Mouse (Mus musculus) limb, embryonic 12.5 days (tissue): ENCODE measurements at regions not wholly inside any gene's neighbourhood (a gene's known extent, or its start where the extent isn't known, plus 50 kb on each side); places are given as distances from the start of the nearest gene placed in this dataset.

Experiments
- ATAC-seq: fragments of 200-750 bp; cut with Nextera tagmentation; 2 replicates; pipeline ENCODE4 v1.8.0; 2017; ENCODE audit warnings: low read depth, moderate TSS enrichment; ENCODE audit not compliant: insufficient number of reproducible peaks, insufficient read depth, low FRiP score, low TSS enrichment
- H3K27ac ChIP-seq: fragments of 300-500 bp; sonication (generic); 2 replicates; pipeline ENCODE4 v1.5.1; 2016; ENCODE audit warnings: mild to moderate bottlenecking, moderate library complexity
- H3K27me3 ChIP-seq: fragments of 300-500 bp; sonication (generic); 2 replicates; pipeline ENCODE4 v1.6.1; 2016; ENCODE audit warnings: mild to moderate bottlenecking, moderate library complexity
- H3K36me3 ChIP-seq: fragments of 300-500 bp; sonication (generic); 2 replicates; pipeline ENCODE4 v1.6.1; 2016; ENCODE audit warnings: mild to moderate bottlenecking, moderate library complexity
- H3K4me1 ChIP-seq: fragments of 300-500 bp; sonication (generic); replicated peaks from 2 replicates; pipeline ENCODE4 v1.6.1; 2016
- H3K4me2 ChIP-seq: fragments of 300-500 bp; sonication (generic); 2 replicates; pipeline ENCODE4 v1.6.1; 2016; ENCODE audit warnings: mild to moderate bottlenecking, moderate library complexity
- H3K4me3 ChIP-seq: fragments of 300-500 bp; sonication (generic); replicated peaks from 2 replicates; pipeline ENCODE4 v1.5.1; 2016; ENCODE audit warnings: mild to moderate bottlenecking
- H3K9ac ChIP-seq: fragments of 300-500 bp; sonication (generic); replicated peaks from 2 replicates; pipeline ENCODE4 v1.6.1; 2016; ENCODE audit warnings: mild to moderate bottlenecking, moderate library complexity
- H3K9me3 ChIP-seq: fragments of 300-500 bp; sonication (generic); 2 replicates; pipeline ENCODE4 v1.6.1; 2016; ENCODE audit warnings: mild to moderate bottlenecking, moderate library complexity
- WGBS: fragments of 180-500 bp; shearing (Covaris S2); methylation state at CpG from one replicate; pipeline ENCODE4 v1.1.7; 2016; 5-methylcytosine and 5-hydroxymethylcytosine counted together

GRCm38 (mm10) chr15:62158875-62159675, 1236.3 kb upstream of the A1bg start:
- ATAC-seq: no peak
- Histone ChIP-seq H3K27me3 (no peaks in the 10 kb centered on the region; the same call in 1 of the 2 replicates), H3K4me1 (no peaks in the 10 kb centered on the region), H3K4me3 (no peak overlapping the region), H3K36me3 (no peaks in the 10 kb centered on the region), H3K27ac (no peak overlapping the region), H3K9me3 (no peaks in the 10 kb centered on the region), H3K9ac (no peak overlapping the region), H3K4me2 (no peak overlapping the region)
- WGBS: 67% methylated on average over 8 of the region's 8 CpGs

DNA sequence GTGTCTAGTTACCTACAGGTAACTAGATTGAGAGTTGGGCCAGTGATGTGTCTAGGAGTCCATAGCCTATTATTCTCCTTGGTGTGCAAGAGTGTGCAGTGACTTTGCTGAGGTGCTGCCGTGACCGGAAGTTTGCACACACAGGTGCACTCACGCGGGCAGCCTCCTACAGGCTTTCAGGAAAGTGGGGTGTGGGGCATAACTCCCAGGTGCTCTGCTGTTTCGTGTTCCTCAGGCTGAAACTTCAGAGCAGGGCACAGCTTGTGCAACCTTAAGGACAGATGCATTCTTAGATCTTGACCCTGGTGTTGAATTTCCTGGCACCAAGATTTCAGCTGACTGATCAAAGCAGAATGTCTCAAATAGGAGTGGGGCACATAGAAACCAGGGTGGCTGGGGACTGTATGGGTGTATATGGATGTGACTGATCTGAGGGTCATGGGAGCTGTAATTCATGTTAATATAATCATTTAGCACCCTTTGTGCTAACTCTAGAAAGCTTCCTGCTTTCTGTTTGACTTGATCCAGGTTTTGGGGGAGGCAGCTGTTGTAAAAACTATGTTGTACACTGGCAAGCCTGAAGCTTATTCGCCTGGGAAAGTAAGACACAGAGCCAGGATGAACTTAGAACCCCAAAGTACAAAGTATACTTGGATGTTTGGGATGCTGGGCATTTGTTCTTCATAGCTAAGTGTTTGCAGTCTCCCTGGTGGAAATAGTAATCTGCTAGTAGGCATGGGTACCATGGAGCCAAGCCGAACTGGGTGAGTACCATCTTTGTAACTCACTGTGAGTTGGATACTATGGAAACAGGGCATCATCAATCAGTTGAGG, 1234.6 kb upstream of the A1bg start:
- Histone ChIP-seq H3K36me3 (no peaks in the 10 kb centered on the region), H3K4me1 (no peaks in the 10 kb centered on the region), H3K27ac (no peak overlapping the region), H3K4me2 (no peak overlapping the region), H3K4me3 (no peak overlapping the region), H3K9me3 (no peaks in the 10 kb centered on the region), H3K9ac (no peak overlapping the region), H3K27me3 (no peaks in the 10 kb centered on the region; the same call in 1 of the 2 replicates)
- 86% methylated on average over 7 of the region's 7 CpGs for WGBS
- ATAC-seq: no peak

- Histone ChIP-seq H3K4me2 (no peak overlapping the region), H3K4me3 (no peak overlapping the region), H3K9ac (no peak overlapping the region), H3K27me3 (no peaks in the 10 kb centered on the region), H3K4me1 (no peaks in the 10 kb centered on the region), H3K27ac (no peak overlapping the region), H3K36me3 (no peaks in the 10 kb centered on the region), H3K9me3 (no peaks in the 10 kb centered on the region)
- ATAC-seq: no peak
- WGBS: 57% methylated on average over 9 of the region's 9 CpGs
Observed at GRCm38 (mm10) chr15:62153222-62153621, 1230.4 kb upstream of the A1bg start.

DNA sequence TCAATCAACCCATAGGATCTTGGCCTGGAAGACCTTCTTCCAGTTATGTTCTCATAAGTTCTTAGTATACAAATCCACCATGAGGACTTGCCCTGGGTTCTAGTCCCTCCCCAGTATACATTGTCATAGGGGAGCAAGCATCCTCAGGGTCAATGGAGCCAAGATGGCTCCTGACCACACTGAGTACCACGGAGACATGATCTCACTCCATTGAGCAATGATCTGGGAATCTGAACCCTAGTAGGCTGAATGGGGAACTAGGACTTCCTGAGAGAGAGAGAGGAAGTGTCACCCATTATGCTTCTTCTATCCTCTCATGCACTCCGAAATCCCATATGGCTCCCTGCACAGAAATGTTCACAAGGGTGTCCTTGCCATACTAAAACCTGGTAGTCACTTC, 1229.3 kb upstream of the A1bg start:
- Histone ChIP-seq H3K9me3 (no peaks in the 10 kb centered on the region), H3K27ac (no peak overlapping the region), H3K9ac (no peak overlapping the region), H3K4me3 (no peak overlapping the region), H3K4me2 (no peak overlapping the region), H3K4me1 (peaks cover 7% of the 10 kb centered on the region), H3K36me3 (no peaks in the 10 kb centered on the region), H3K27me3 (no peaks in the 10 kb centered on the region)
- ATAC-seq: no peak
- WGBS: 100% methylated on average over 2 of the region's 2 CpGs

- no peak overlapping the region for H3K9ac ChIP-seq
- H3K27me3 ChIP-seq: no peaks in the 10 kb centered on the region
- H3K4me1 ChIP-seq: peaks cover 8% of the 10 kb centered on the region
- no peak overlapping the region for H3K4me3 ChIP-seq
- WGBS: 88% methylated on average over 3 of the region's 3 CpGs
- no peaks in the 10 kb centered on the region for H3K36me3 ChIP-seq
- H3K4me2 ChIP-seq: no peak overlapping the region
- no peak for ATAC-seq
- no peak overlapping the region for H3K27ac ChIP-seq
- no peaks in the 10 kb centered on the region for H3K9me3 ChIP-seq
Observed at GRCm38 (mm10) chr15:62151690-62152089, 1228.9 kb upstream of the A1bg start.

DNA sequence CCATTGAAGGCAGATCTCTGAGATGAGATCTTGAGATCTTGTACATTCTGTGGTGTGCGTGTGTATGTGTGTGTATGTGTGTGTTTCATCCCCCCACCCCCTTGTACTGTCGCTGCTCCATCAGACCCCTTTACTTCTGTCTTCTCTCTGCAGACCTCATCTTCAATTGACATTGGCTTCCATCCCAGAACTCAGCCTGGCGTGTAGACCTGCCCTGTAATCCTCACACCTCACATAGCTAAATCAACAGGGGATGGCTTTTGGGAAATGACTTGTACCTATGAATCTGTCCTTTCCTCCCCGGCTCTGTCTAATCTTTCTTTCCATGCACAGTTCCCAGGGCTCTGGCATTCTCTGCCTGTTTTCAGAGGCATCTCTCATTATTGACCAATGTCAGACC, 1227.5 kb upstream of the A1bg start:
- ATAC-seq: no peak
- no peak overlapping the region for H3K4me3 ChIP-seq
- H3K27ac ChIP-seq: no peak overlapping the region
- peaks cover 8% of the 10 kb centered on the region for H3K4me1 ChIP-seq
- no peak overlapping the region for H3K9ac ChIP-seq
- WGBS: 88% methylated on average over 4 of the region's 4 CpGs
- no peaks in the 10 kb centered on the region for H3K36me3 ChIP-seq
- H3K27me3 ChIP-seq: no peaks in the 10 kb centered on the region
- H3K4me2 ChIP-seq: no peak overlapping the region
- no peaks in the 10 kb centered on the region for H3K9me3 ChIP-seq

DNA sequence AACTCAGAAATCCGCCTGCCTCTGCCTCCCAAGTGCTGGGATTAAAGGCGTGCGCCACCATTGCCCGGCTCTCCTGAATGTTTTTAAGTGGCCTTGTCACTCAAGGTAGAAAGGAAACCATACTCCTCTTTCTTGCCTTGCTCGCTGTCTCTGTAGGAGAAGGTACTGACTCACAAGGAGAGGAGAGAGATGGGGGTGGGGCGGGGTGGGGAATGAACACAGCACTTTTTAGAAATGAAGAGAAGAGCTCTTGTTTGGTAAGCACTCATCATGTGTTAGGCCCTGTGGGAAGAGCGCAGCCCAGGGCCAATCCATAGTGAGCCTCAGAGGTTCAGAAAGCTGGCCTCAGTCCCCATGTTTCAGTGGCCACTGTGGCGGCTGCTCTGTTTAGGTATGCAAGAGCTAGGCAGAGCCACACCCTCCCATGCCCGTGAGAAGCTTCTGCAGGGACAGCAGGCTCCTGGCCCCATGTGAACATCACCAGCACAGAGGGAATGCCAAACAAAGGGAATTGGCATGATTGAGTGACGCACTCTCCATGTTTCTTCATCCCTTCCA, 1225.9 kb upstream of the A1bg start:
- H3K4me3 ChIP-seq: no peak overlapping the region
- no peak overlapping the region for H3K27ac ChIP-seq
- no peaks in the 10 kb centered on the region for H3K9me3 ChIP-seq
- WGBS: 87% methylated on average over 10 of the region's 10 CpGs
- no peak for ATAC-seq
- H3K27me3 ChIP-seq: no peaks in the 10 kb centered on the region
- peaks cover 8% of the 10 kb centered on the region for H3K4me1 ChIP-seq
- no peak overlapping the region for H3K4me2 ChIP-seq
- H3K9ac ChIP-seq: no peak overlapping the region
- H3K36me3 ChIP-seq: no peaks in the 10 kb centered on the region

GRCm38 (mm10) chr15:62147343-62147953, 1224.6 kb upstream of the A1bg start:
- no peak overlapping the region for H3K27ac ChIP-seq

GRCm38 (mm10) chr15:62145643-62146285, 1223.0 kb upstream of the A1bg start:
- Histone ChIP-seq H3K4me1 (peaks cover 8% of the 10 kb centered on the region), H3K36me3 (no peaks in the 10 kb centered on the region), H3K4me2 (no peak overlapping the region), H3K27me3 (no peaks in the 10 kb centered on the region), H3K9me3 (no peaks in the 10 kb centered on the region), H3K4me3 (no peak overlapping the region), H3K27ac (no peak overlapping the region), H3K9ac (no peak overlapping the region)
- ATAC-seq: no peak
- 86% methylated on average over 4 of the region's 4 CpGs for WGBS

More at GRCm38 (mm10) chr15:62147343-62147953, 1224.6 kb upstream of the A1bg start:
- Histone ChIP-seq H3K9me3 (no peaks in the 10 kb centered on the region), H3K36me3 (no peaks in the 10 kb centered on the region), H3K4me1 (peaks cover 8% of the 10 kb centered on the region), H3K9ac (no peak overlapping the region), H3K4me3 (no peak overlapping the region), H3K27me3 (no peaks in the 10 kb centered on the region), H3K4me2 (no peak overlapping the region)
- ATAC-seq: no peak
- 28% methylated on average over 5 of the region's 5 CpGs for WGBS

DNA sequence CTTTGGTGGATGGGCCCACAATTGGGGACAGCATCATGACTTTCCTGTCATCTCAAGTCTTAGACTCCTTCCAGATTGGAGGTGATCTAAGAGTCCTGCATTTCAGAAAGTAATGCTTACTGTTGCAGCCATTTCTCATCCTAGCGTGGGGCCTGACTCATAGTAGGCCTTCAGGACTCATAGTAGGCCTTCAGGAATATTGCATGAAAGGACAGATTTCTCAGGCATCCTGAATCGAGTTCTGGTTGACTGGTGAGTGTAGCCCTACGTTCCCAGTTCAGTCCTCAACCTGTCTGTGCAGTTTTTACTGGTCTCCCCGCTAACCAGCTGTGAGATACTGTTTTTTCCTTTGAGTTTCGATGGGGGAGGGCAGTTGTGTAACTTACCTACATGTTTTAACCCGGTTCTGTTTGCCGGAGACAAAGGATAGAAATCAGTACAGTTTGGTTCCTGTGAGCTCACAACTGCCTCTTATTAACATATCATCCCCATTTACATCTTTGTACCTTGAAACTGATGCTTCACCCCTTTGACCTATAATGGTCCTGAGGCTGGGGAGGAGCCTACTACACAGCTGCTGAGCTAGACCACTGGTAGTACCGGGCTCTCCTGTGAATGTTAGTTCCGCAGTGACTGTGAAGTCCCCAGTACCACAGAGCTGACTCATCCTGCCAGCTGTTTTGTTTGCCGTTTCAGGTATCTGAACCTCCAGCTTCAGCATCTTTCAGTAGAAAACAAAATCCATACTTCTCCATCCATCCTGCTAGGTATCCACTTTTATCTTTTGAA, 1222.2 kb upstream of the A1bg start:
- no peaks in the 10 kb centered on the region for H3K9me3 ChIP-seq
- H3K4me1 ChIP-seq: peaks cover 8% of the 10 kb centered on the region
- H3K9ac ChIP-seq: no peak overlapping the region
- 90% methylated on average over 10 of the region's 10 CpGs for WGBS
- no peaks in the 10 kb centered on the region for H3K36me3 ChIP-seq
- H3K4me2 ChIP-seq: no peak overlapping the region
- no peaks in the 10 kb centered on the region for H3K27me3 ChIP-seq
- no peak overlapping the region for H3K27ac ChIP-seq
- no peak overlapping the region for H3K4me3 ChIP-seq
- ATAC-seq: no peak
